Mouse (Mus musculus) frontal cortex, postnatal 36 days (tissue): Measurements from ENCODE around the gene Btbd17.

Source experiments
- DNase-seq, 2 experiments: peaks; one replicate each; pipeline ENCODE4 v3.0.0; 2022; ENCODE audit warnings: low spot score in 2 of 2

Gene Btbd17

GRCm38 (mm10) chr11:114802540-114803267 lies 7.0 kb upstream of the Btbd17 start:
- no peak for DNase-seq

- no peak for DNase-seq
These were observed 6.2 kb upstream of the Btbd17 start for GRCm38 (mm10) chr11:114801906-114802305.

DNA sequence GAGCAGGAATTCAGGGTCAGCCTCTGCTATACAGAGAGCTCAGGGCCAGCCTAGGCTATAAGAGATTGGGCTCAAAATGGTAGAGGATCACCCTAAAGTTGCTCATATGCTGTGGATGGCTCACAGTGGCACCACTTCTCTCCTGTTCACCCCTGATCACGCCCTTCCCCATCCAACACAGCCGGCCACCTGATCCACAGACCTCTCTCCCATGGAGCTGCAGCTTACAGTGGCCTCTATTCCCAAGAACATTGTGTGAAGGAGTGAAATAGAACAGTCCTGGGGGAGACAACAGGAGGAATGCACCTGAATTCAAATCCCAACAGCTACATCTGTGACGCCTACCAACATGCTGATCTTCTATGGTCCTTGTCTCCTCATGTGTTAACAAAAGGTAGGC lies 2.9 kb upstream of the Btbd17 start, which contains the start of gene Gpr142:
Gpr142 (plus strand) TSS at position 301 of the 400 bp plus-strand sequence.
- DNase-seq = no peak

GRCm38 (mm10) chr11:114797981-114798380 lies 2.2 kb upstream of the Btbd17 start:
- no peak for DNase-seq

- no peak for DNase-seq
These were observed 1.4 kb upstream of the Btbd17 start for GRCm38 (mm10) chr11:114797176-114797575.

DNA sequence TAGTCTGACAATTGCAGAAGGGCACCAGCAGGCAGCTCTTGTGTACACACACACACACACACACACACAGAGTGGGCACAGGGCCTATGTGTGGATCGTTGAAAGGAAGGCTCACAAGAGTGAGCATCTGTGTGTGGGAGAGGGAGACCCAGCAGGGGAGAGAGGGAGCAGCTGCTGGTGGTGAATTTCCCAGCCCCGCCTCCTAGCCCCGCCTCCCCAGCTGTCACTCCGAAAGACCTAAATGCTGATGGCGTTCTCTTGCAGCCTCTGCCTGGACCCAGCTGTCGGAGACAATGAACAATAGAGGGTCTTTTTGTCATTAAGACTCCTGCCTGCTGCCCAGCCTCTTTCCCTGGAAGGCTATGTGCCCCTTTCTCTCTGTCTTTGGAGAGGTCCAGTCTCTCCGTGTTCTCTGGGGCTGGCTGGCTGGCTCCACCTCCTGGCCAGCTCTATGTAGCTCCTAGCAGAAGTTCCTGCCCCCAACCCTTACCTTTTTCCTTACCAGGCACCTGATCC lies 456 bp downstream of the Btbd17 start:
- DNase-seq = peak; percentile 89 to 96

GRCm38 (mm10) chr11:114794691-114795090 lies 1.1 kb downstream of the Btbd17 start:
- no peak for DNase-seq

DNA sequence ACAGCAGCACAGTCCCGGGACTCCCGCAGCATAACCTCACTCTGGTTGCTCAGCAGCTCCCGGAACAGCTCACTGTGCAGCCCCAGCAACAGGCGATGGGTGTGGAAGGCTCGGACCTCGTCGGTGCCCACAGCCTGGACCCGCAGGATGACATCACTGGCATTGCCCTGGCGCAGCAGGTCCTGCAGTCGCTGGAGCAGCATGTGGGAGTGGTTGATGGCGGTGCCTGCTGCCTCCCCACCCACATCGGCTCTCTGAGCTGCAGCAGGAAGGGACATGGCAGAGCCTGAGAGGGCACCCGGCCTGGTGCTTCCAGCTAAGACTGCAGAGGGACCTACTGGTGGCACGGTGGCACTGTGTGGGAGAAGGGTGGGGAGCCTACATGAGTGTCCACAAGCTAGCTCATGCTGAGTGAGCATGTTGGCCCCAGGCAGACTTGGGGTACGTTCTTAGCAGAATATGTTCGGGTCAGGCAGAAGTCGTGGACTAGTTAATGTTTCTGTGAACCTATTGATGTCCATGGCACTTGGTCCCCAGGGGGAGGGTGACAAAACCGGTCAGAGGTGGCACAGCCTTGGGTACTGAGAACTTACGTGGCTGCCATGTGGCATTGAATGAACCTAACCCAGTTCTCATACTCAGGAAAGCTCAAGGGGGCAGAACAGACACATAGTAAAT lies 1.7 kb downstream of the Btbd17 start:
- DNase-seq = no peak

DNA sequence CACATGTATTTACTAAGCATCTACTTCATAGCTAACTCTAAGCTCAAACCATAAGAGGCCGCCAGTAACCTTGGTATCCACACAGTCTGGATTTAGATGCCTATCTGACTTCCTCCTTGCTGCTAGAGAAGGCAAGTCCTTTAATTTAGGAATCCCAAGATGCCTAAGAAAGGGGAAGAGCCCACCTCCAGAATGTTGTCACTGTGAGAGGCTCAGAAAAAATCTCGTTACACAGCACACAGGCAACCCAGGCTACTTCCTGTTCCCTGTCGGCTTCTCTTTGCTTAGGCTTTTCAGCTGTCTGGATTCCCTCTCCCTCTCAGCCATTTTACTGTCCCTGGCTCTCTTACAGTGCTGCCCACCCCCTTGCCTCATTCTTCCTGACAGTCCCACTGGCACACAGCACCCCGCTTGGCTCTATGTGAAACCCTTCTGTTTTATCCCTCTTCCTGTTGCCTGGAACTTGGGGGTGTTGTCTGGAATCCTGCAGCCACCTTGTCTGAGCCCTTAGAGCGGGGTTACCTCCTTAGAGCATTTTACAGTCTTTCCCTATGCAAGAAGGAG lies 2.7 kb downstream of the Btbd17 start:
- DNase-seq = peak in 1 of 2 experiments; percentile 49

DNA sequence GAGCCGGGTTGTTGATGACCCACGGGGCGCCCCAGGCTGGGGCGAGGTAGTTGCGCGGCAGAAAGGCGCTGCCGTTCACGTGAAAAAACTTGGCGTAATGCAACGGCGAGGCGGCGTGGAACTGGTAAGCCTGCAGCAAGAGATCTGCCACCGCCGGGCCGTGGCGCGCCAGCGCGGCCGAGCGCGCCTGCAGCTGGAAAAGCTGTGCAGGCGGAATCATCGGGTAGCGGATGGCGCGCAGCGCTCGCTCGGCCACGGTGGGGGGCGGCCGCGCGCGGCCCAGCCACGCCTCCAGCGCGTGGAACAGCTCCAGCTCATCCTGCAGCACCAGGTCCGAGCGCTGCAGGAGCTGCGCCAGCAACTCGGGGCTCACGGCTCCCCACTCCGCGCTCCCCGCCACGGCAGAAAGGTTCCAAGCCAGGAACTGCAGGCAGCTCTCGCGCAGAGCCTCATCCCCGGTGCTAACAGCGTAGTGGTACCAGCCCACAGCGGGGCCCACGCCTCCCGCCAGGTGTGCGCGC lies 3.8 kb downstream of the Btbd17 start:
- peak in 1 of 2 experiments; percentile 39 for DNase-seq

GRCm38 (mm10) chr11:114791351-114791889 lies 4.3 kb downstream of the Btbd17 start:
- no peak for DNase-seq

DNA sequence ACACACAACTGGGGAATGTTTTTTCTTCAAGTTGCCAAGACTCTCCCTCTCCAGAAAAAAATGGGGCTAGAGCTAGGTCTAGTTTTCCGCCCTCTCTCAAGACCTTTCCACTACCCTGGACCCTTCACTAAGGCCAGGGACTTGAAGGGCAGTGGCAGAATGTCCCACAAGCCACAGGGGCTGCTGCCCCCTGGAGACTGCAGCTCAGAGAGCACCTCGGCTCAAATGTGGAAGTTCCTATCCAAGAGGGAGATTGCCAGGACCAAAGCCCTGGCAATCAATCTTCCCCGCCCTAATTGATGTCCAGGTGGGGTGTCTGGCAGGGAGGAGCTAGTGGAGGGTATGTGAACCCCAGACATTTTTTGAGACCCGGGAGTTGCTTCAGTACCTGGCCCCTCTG lies 4.9 kb downstream of the Btbd17 start:
- no peak for DNase-seq

DNA sequence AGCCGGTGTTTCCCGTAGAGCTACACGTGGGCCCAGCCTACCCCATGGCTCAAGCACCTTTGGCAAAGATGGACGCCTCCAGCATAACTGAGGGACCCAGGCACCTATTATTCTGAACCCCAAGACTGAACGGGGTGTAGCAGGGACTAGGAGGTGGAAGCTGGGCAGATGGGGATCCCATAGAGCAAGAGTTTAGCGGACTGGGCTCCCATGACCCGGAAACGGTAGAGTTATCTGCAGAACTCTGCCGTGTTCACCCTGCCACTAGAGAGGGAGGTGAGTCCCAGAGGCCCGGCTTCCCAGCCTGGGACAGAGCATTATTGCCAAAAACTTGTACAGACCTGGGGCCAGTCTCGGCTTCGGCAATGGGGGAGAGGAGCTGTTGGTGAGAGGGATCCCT lies 5.6 kb downstream of the Btbd17 start:
- no peak for DNase-seq

- no peak for DNase-seq
These were observed 6.0 kb downstream of the Btbd17 start for GRCm38 (mm10) chr11:114789716-114790115.

GRCm38 (mm10) chr11:114789061-114789714 lies 6.6 kb downstream of the Btbd17 start:
- peak; percentile 76 to 80 for DNase-seq

DNA sequence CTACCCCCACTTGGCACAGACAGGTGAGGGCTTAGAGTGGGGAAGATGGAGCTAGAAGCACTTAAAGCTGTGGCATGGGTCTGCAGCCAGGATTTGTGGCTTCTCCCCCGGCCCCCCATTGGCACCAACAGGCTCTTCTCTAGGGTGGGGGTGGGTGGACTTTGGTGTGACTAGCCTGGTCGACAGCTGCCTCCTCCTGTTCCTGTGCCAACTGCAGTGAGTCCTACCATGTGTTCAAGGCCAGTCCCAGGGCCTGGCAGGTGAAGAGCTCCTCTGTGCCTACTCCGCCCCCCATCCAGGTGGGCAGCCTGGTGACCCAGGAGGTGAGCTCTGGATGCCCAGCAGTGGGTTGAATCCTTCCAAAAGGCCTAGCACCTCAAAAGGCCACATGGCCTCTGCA lies 8.1 kb downstream of the Btbd17 start:
- no peak for DNase-seq

- peak; percentile 63 to 73 for DNase-seq
These were observed 9.4 kb downstream of the Btbd17 start for GRCm38 (mm10) chr11:114786326-114786725.

- no peak for DNase-seq
These were observed 9.9 kb downstream of the Btbd17 start for GRCm38 (mm10) chr11:114785892-114786291.

DNA sequence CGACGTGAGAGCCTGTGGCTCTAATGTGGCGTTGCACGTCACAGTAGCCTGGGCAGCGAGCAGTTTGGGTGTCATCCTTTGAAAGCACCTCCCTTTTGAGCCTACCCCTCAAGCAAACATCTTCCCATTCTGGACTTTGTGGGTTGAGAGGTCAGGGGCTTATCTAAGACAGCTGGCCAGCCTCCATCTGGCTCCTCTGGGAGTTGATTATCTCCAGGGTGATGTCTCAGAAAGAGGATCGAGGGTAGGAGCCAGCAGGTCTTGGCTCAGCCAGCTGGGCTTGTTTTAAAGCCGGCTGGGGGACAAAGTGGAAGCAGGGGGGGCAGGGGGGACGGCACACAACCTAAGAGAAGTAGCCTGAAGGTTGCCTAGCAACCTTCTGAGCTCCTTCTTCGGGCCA lies 15.7 kb downstream of the Btbd17 start:
- no peak for DNase-seq

GRCm38 (mm10) chr11:114771896-114772295 lies 23.8 kb downstream of the Btbd17 start:
- DNase-seq = no peak

DNA sequence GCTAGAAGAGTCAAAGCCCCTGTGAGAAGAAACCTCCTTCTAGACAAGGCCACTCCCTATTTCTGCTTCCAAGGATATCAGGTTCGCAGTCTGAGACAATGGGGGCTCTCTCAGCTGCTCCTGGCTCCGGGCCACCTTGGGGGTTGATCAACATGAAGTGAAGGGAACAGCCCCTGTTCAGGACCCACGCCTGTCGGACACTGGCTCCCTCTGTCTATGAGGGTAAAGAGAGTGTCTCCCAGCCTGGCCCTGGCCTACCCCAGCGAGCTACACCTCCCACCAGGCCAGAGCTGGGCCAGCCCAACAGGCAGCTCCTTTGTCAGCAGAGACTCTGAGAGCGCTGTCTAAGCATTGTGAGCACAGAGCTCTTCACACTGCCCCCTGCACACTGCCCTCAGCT lies 25.8 kb downstream of the Btbd17 start:
- DNase-seq = no peak
